Mouse (Mus musculus): Measurements from ENCODE around the gene Polr2a.

- TF ChIP-seq CTCF (IDR thresholded peaks at IDR 0.05): no peak
- TF ChIP-seq EP300 (IDR thresholded peaks at IDR 0.05): no peak
These were observed 48.0 kb downstream of the Polr2a start for GRCm38 (mm10) chr11:69710470-69710869.

All from lung, postnatal 0 days (tissue).